Mouse (Mus musculus) heart, postnatal 25 days (tissue): ENCODE measurements around the gene Chchd6. TPM values are rescaled to one million over a fixed set of nuclear protein-coding genes. Genes with fewer than 3 reads are reported as not detected.

Source experiments
- DNase-seq: peaks from one replicate; pipeline ENCODE4 v3.0.0; 2022; ENCODE audit warnings: low spot score
- intact Hi-C: fragments of 180-260 bp; cut with DNase I; formaldehyde crosslinking; loops from one replicate; pipeline ENCODE4 v1.15.1; 2025
- total RNA-seq, 2 experiments: library from RNA; stranded (reverse); gene quantifications; 2 replicates each; pipeline ENCODE4 v1.2.3; 2021

The Chchd6 gene
- total RNA-seq, 2 experiments from 2014 or later, result 10.1 to 13.5 TPM

DNA sequence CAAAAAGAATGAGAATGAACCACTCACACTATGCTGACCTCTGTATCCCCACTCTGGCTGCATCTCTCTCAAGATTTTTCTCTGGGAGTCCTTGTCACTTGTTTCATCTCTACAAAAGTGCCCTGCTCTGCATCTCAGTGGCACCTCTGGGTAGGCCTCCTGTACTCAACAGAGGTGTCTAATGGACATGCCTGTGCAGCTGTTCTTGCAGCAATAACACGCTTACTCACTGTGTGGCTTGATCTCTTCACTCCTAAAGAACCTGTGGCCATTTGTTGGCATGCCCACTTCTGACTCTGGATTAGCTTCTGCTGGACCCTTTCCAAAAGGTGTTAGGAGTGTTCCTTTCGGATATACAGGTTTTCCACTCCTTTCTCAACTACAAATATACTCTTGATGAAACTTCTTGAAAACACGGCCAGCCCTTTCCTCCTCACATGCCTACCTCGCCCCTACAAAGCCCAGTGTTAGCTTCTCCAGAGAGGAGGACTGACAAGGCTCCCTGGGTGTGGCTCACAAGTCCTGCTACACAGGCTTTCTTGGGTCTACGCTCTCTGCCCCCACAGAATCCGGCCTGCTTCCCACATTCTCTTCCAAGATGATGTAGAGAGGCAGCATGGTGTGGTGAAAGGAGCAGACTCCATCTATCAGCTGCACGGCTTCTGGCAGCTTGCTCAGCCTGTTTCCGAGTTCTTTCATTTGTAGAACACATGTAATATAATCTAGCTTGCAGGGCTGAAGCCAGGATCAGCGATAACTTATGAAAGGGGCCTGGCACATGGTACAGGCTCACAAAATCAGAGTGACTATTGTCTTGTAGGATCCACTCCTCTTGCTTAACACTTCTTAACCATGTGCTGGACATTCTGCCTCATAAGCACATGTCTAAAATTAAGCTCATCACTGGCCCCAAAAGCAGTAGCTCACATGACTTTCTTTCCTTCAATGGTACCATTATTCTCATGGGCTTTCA, 133.9 kb downstream of the Chchd6 start:
- DNase-seq, result peak; percentile 21
- intact Hi-C loops, result no loop called here

GRCm38 (mm10) chr6:89459634-89460033, 135.8 kb downstream of the Chchd6 start:
- no peak for DNase-seq
- intact Hi-C loops, result no loop called here

- no peak for DNase-seq
- intact Hi-C loops, result no loop called here
These were observed 137.9 kb downstream of the Chchd6 start for GRCm38 (mm10) chr6:89457601-89458000.

DNA sequence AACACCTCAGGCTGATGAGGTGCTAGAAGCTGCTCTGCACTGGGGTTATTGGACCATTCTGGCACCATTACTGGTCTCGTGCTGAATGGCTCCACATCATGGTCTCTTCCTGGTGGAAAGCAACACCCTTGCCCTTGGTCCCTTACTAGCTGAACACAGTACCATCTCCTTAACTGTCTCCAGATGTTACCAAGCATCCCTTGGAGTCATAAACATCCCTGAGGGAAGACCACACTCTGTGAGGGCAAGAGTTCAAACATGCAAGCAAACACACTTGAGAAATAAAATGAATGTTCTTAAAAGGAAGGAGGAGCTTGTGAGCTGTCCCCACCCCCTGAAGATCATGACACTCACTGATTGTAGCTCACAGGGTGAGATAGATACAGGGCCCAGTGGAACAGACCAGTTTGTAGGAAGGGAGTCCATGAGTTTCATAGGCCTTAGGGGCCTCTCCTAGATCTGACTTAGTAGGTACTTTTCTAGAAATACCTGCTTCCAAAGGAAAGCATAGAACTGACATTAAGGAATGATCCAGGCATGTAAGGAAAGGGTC, 139.0 kb downstream of the Chchd6 start:
- intact Hi-C loops, result no loop called here
- no peak for DNase-seq

DNA sequence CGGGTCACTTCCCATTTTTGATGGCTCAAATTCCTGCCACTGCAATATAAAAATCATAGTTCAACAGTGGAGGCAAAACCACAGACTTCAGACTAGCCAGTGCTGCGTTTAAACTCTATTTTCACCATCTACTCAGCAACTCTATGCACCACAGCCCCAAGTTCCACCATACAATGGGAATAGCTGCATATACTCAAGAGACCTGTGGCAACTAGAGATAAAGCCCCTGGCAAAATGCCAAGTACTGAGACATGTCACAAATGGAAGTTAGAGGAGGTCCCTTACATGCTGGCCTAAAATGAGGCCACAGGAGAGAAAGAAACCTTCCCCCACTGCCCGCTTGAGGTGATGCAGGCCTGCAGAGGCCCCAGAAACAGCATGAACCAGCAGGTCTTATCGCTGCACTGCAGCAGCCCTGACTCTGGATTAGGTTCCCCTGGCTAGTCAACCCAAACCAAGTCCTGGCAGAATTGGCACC, 139.9 kb downstream of the Chchd6 start:
- DNase-seq, result no peak
- intact Hi-C loops, result no loop called here

DNA sequence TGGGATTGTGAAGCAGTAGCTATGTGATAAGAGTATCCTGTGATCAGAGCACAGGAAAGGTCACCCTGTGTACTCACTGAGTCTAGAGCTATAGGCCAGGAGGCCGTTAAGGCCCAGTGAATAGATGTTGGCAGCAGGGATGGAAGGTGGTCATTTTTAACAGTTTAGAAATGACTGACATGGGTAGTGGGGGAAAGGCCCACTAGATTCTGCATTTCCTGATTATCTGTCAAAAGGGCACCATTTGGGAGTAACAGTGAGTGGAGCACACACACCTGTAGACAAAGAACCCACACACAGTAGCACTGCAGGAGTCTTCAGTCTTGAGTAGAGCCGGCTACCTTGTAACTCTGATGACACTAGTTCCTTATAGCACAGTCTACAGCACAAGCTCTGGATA, 141.0 kb downstream of the Chchd6 start:
- intact Hi-C loops, result loop anchor here (5.0 kb wide), 1 partner anchor 92 kb away; the partner anchor contains the start of gene Plxna1
- no peak for DNase-seq

DNA sequence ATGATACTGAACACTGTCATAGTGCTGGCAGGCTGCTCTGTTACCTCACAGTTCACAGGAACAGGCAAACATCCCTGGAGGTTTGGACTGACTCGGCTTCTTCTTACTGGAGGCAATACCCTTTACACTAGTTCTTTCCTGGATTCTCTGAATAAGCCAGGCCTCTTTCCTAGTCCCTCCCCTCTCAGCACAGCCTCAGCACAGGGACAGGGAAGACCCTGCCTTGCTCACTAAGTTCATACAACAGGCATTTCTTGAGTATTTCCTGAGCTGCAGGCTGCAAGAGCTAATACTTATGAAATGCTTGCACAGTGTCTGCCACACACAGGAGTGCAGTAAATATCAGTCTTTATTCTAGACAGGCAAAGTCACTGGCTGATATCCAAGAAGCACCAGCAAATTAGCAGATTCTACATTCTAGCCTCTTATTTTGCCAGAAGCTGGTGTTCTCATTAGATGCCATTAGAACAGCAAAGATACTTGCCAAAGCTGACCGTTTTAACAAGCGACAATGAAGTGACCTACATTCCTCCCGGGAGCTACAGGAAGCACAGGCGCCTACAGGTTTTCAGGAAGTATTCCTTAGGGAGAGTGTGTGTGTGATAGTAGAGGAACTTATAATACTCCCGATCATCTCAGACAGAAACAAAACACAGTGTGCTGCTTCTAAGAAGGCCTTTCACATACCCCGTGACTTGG, 142.3 kb downstream of the Chchd6 start:
- DNase-seq, result no peak
- intact Hi-C loops, result loop anchor here (5.0 kb wide), 1 partner anchor 91 kb away; the partner anchor contains the start of gene Plxna1

GRCm38 (mm10) chr6:89452356-89452755, 143.1 kb downstream of the Chchd6 start:
- intact Hi-C loops, result loop anchor here (5.0 kb wide), 1 partner anchor 90 kb away; the partner anchor contains the start of gene Plxna1
- no peak for DNase-seq

GRCm38 (mm10) chr6:89448736-89449135, 146.7 kb downstream of the Chchd6 start:
- DNase-seq, result no peak
- intact Hi-C loops, result no loop called here

DNA sequence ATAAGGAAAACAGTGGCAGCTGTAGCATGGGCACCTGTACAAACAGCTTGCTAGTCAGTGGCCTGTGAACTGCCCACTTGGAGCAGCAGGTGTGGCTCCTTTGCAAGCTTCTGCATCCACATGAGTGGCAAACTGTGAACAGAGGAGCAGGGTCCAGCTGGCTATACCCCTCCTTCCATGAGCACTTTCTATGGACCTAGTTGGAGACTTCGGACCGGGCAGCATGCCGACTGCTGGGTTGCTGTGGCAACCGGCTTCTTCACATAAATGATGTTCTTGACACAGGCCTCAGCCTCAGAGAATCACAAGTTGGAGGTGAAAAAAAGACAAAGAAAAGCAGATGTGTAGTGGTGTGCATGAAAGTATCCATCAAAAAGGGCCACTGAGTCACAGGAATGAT, 154.8 kb downstream of the Chchd6 start:
- DNase-seq, result no peak
- intact Hi-C loops, result no loop called here

GRCm38 (mm10) chr6:89431920-89432482, 163.5 kb downstream of the Chchd6 start:
- no peak for DNase-seq
- intact Hi-C loops, result no loop called here

- intact Hi-C loops, result no loop called here
- no peak for DNase-seq
These were observed 164.7 kb downstream of the Chchd6 start for GRCm38 (mm10) chr6:89430749-89431148.

GRCm38 (mm10) chr6:89428661-89429375, 166.6 kb downstream of the Chchd6 start:
- intact Hi-C loops, result no loop called here
- DNase-seq, result no peak

GRCm38 (mm10) chr6:89424461-89424860, 171.0 kb downstream of the Chchd6 start:
- intact Hi-C loops, result no loop called here
- no peak for DNase-seq

DNA sequence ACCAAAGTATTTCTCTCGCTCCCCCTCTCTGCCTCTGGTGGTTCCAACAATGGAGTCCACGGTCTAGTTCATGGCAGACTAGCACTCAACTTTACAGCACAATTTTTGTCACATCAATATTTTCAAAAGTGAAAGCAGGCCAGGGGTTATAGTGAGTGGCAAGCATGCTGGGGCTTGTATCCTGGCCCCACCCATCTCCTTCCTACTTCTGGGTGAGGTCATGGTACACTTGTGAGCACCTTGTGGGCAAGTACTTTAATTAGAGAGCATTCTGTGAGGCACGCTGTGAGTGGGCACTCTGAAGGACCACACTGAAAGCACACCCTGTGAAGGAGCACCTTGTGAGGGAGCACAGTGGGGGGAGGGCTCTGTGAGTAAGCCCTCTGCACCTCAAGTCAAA, 172.8 kb downstream of the Chchd6 start:
- no peak for DNase-seq
- intact Hi-C loops, result no loop called here

DNA sequence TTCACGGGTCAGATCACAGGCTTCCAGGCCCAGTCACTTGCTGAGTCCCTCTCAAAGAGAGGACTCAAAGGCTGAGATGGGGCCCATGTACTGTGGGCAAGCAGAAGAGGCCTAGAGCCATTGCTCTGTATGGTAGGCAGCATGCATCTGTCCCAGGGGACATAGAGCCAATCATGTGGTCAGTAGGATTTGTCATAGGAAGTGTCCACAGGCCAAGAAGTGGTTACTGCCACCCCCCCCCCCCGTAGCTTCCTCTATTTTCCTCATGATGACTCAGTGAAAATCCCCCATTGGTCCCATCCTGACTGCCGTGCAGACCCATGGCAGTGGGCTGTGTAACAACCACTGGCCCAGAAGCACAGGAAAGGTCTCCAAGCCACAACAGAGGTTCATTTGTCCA, 173.5 kb downstream of the Chchd6 start:
- DNase-seq, result no peak
- intact Hi-C loops, result no loop called here

DNA sequence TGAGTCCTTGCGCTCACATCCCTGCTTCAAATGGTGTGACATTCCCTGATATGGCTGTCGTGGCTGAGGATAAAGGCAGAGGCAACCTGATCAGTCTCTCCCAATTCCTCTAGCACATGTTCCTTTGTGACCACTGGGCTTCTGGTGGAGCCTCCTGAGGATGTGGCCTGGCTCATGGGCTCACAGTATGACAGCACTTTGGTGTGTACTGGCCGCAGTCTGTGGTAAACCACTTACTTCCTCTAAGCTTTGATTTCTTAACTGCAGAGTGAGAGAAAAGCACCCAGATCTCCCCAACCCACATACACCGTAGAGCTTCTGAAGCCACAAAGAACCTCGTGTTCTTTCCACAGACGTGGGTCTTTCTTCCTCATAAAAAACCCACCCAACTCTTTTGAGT, 173.9 kb downstream of the Chchd6 start:
- intact Hi-C loops, result no loop called here
- no peak for DNase-seq

DNA sequence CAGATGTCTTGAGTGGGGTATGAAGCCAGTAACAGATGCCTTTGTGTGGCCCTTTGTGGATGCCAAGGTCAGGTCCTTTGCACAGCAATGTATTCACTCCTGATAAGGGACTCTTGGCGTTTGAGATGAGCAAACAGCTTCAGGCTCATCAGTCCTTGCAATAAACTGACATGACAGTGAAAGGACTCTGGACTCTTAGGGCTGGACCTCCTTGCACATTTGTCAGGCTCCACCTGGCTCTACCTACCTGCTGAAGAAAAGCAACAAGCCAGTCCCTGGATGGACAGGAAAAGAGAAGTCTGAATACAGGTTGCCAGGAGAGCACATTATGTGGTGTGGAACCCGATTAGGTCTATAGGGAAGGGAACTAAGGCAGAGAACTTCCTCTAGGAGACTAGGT, 174.7 kb downstream of the Chchd6 start:
- intact Hi-C loops, result no loop called here
- DNase-seq, result no peak

- intact Hi-C loops, result no loop called here
- DNase-seq, result no peak
These were observed 175.3 kb downstream of the Chchd6 start for GRCm38 (mm10) chr6:89420110-89420509.
